Comparison of ENCODE assay signal across 13 mouse cellular contexts in genomic region chr12:51242839-51243238, GRCm38 (mm10).
"Had no signal": no experiment of that assay in that cellular context is flagged by ENCODE, and none has a peak within 500 bp of the region (broad histone marks: within the 10 kb centered on the region; RNA-seq: fewer than 3 reads in every experiment).

No protein-coding gene starts in this region.

- H3K27ac ChIP-seq: limb, embryonic 12.5 days; liver, embryonic 14.5 days; neural tube, embryonic 15.5 days had no signal

- H3K4me3 ChIP-seq: limb, embryonic 12.5 days; myocyte; neural tube, embryonic 15.5 days had no signal

- H3K9me3 ChIP-seq: limb, embryonic 12.5 days; neural tube, embryonic 15.5 days had no signal

- DNase-seq: kidney, adult 8-10 months; kidney, postnatal 25 days; lung, adult 18-20 months; lung, postnatal 36 days; midbrain, embryonic 14.5 days; spleen, adult 18-20 months; thymus, adult 18-20 months; thymus, postnatal 14 days had no signal

- H3K9ac ChIP-seq: limb, embryonic 12.5 days; liver, embryonic 14.5 days; neural tube, embryonic 15.5 days had no signal

- H3K36me3 ChIP-seq: limb, embryonic 12.5 days; neural tube, embryonic 15.5 days had no signal

- H3K4me2 ChIP-seq: limb, embryonic 12.5 days; neural tube, embryonic 15.5 days had no signal

- H3K27me3 ChIP-seq: limb, embryonic 12.5 days; neural tube, embryonic 15.5 days had no signal

- ATAC-seq: intestine, postnatal 0 days had no signal

- H3K4me1 ChIP-seq: limb, embryonic 12.5 days; neural tube, embryonic 15.5 days had no signal
